Mouse (Mus musculus) layer of hippocampus, adult 18-20 months (tissue): ENCODE data around the gene Otud7a. TPM values are rescaled to one million over a fixed set of nuclear protein-coding genes. Genes with fewer than 3 reads are reported as not detected.

ENCODE experiments used
- DNase-seq, 2 experiments: peaks; one replicate each; pipeline ENCODE4 v3.0.0; 2022; ENCODE audit warnings: low spot score in 2 of 2
- total RNA-seq, 2 experiments: library from RNA; stranded (reverse); gene quantifications; 2 replicates each; pipeline ENCODE4 v1.2.3; 2021

Otud7a gene
- total RNA-seq, 2 experiments from 2014 or later: 71.5 to 71.8 TPM

DNA sequence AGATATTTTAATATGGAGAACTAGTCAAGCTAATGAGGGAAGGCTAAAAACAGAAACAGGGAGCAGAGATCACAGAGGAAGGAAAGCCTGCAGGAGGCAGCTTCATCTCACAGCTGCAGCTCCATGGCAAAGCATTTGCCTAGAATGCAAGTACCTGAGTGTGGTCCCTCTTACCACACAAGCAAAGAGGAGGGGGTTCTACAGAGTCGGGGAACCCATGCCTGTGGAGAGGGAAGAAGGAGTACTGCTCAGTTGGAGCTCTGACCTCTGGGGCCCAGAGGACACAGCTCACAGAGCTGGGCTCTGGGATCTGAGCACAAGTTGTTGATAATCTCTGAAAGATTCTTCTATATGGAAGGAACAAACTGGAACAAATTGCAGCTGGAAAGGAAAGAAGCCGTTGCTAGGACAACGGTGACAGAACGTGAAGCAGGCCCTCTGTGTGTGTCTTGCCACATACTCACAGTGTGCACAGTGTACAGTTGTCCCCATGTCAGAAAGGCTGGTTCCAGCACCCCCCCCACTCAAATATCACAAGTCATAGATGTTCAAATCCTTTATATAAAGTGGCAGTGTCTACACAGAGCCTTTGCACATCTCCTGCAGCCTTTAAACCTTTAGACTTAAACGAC lies 324.0 kb downstream of the Otud7a start:
- DNase-seq: peak in 1 of 2 experiments; percentile 54

GRCm38 (mm10) chr7:63773268-63773667 lies 328.7 kb downstream of the Otud7a start:
- DNase-seq: no peak

- no peak for DNase-seq
Measured at GRCm38 (mm10) chr7:63774291-63774690, 329.7 kb downstream of the Otud7a start.

GRCm38 (mm10) chr7:63777328-63777727 lies 332.8 kb downstream of the Otud7a start:
- DNase-seq: no peak

GRCm38 (mm10) chr7:63780821-63781220 lies 336.3 kb downstream of the Otud7a start:
- DNase-seq: no peak

- no peak for DNase-seq
Measured at GRCm38 (mm10) chr7:63789743-63790142, 345.2 kb downstream of the Otud7a start.

DNA sequence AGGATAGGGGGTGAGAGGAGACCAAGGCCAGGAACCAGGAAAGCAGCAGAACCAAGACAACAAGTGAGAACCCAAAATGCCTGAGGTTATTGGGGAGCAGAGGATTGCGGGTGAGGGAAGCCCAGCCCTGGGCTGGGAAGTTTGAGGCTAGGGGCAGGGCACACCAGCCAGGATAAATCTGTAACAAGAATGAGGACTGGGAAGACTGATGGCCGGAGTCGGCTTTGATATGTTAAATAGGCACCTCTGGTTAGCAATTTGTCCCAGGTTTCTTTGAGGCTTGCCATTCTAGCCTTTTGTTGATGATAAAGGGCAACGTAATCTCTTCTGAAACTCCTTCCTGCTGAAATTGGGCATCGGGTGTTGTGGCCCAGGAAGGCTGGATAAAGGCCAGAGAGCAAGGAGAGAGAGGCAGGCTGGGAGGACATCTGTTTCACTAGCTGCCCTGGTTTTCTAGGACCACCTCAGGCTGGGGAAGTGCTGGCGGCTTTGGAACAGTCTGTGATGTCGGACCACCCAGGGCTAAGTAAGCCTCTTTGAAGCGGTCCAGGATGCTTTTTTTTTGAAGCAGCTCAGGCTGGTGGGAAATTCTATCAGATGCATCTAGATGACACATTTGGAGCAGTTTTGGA lies 351.6 kb downstream of the Otud7a start:
- DNase-seq: no peak

GRCm38 (mm10) chr7:63798446-63798845 lies 353.9 kb downstream of the Otud7a start:
- DNase-seq: no peak

GRCm38 (mm10) chr7:63799304-63799703 lies 354.8 kb downstream of the Otud7a start:
- no peak for DNase-seq

GRCm38 (mm10) chr7:63802751-63803150 lies 358.2 kb downstream of the Otud7a start:
- DNase-seq: no peak

Other genes with a start within 250 kb of the Otud7a start
- gene Chrna7, start 232.2 kb upstream of the Otud7a start, total RNA-seq: 10 to 100 TPM; 42.5 to 43.0 TPM